ENCODE assay signal across 16 mouse cellular contexts in the genomic region with DNA sequence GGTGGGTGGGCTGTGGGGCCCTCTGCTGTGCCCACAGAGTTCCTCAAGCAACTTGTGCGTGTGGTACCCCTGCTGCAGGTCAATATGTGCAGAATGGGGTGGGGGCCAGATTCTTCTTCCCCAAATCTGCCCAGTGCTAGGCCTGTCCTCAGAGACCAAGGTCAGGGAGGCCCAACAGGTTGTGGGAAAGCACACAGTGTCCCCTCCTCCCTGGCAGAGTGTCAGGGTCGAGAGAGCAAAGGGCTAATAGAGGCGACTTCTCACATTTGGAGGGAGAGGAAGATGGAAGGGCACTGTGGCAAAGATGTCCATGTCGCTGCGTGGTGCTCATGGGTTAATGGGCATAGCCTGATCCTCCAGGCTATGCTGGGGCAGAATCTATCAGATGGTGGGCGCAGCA. TPM values are rescaled to one million over a fixed set of nuclear protein-coding genes. Genes with fewer than 3 reads are reported as not detected.
DNase-seq lines count a peak whose midpoint lies in the region; ATAC-seq and TF ChIP-seq lines count a peak whose summit lies in the region.
"Had no signal": no experiment of that assay in that cellular context is flagged by ENCODE, and none has a peak within 500 bp of the region (broad histone marks: within the 10 kb centered on the region; RNA-seq: fewer than 3 reads in every experiment).

No protein-coding gene starts in this region.

- 80% methylated on average over 6 of the region's 6 CpGs for WGBS in heart, embryonic 12.5 days
- 58% methylated on average over 6 of the region's 6 CpGs for WGBS in kidney, embryonic 15.5 days
- WGBS in embryonic facial prominence, embryonic 14.5 days: 64% methylated on average over 6 of the region's 6 CpGs
- WGBS in limb, embryonic 14.5 days: 76% methylated on average over 6 of the region's 6 CpGs

- no peak for DNase-seq in heart, postnatal 14 days
- no peak for DNase-seq in kidney, postnatal 4 days
- no peak for DNase-seq in embryonic facial prominence, embryonic 14.5 days (ENCODE audit: low spot score)
- DNase-seq in limb, embryonic 14.5 days (ENCODE audit: low spot score): no peak
- DNase-seq in lung, adult 18-20 months: no peak
- DNase-seq: cerebellum, adult 18-20 months; liver, postnatal 0 days; right cerebral cortex, postnatal 25 days; thymus, postnatal 4 days had no signal

- ATAC-seq in heart, embryonic 12.5 days (ENCODE audit: insufficient number of reproducible peaks, low FRiP score): no peak
- ATAC-seq in kidney, embryonic 15.5 days (replicated peaks; ENCODE audit: low FRiP score): no peak; the same call in 1 of the 2 replicates
- ATAC-seq in embryonic facial prominence, embryonic 14.5 days (ENCODE audit: low read depth): no peak
- no peak for ATAC-seq in limb, embryonic 14.5 days (ENCODE audit: low FRiP score, low read depth)
- ATAC-seq: liver, postnatal 0 days had no signal

- H3K4me3 ChIP-seq in heart, embryonic 12.5 days: no peak overlapping the region
- H3K4me3 ChIP-seq in kidney, embryonic 15.5 days (replicated peaks): no peak overlapping the region
- no peak overlapping the region for H3K4me3 ChIP-seq in embryonic facial prominence, embryonic 14.5 days (ENCODE audit: low read depth, low read length)
- H3K4me3 ChIP-seq in limb, embryonic 14.5 days (replicated peaks; ENCODE audit: low read length): no peak overlapping the region

- H3K27me3 ChIP-seq in heart, embryonic 12.5 days (replicated peaks): no peaks in the 10 kb centered on the region
- H3K27me3 ChIP-seq in kidney, embryonic 15.5 days: no peaks in the 10 kb centered on the region
- no peaks in the 10 kb centered on the region for H3K27me3 ChIP-seq in embryonic facial prominence, embryonic 14.5 days (replicated peaks; ENCODE audit: control insufficient read depth, insufficient read depth, low read length)
- H3K27me3 ChIP-seq in limb, embryonic 14.5 days (ENCODE audit: control insufficient read depth, insufficient read depth, low read length): no peaks in the 10 kb centered on the region

- H3K27ac ChIP-seq in heart, embryonic 12.5 days (ENCODE audit: poor library complexity, severe bottlenecking): peak overlapping the region; percentile 26; the same call in 1 of the 2 replicates
- peak overlapping the region; percentile 71; the same call in 1 of the 2 replicates for H3K27ac ChIP-seq in kidney, embryonic 15.5 days
- H3K27ac ChIP-seq in embryonic facial prominence, embryonic 14.5 days (replicated peaks; ENCODE audit: low read depth, low read length): peak overlapping the region; percentile 13
- H3K27ac ChIP-seq in limb, embryonic 14.5 days (replicated peaks; ENCODE audit: low read depth, low read length): peak overlapping the region; percentile 44; the same call in 1 of the 2 replicates

- H3K9me3 ChIP-seq in heart, embryonic 12.5 days (replicated peaks): no peaks in the 10 kb centered on the region
- H3K9me3 ChIP-seq in kidney, embryonic 15.5 days (replicated peaks): no peaks in the 10 kb centered on the region
- no peaks in the 10 kb centered on the region for H3K9me3 ChIP-seq in embryonic facial prominence, embryonic 14.5 days (ENCODE audit: control insufficient read depth, low read length)
- no peaks in the 10 kb centered on the region for H3K9me3 ChIP-seq in limb, embryonic 14.5 days (ENCODE audit: control insufficient read depth, low read length)

- no peak overlapping the region for H3K4me2 ChIP-seq in heart, embryonic 12.5 days
- peak overlapping the region; percentile 16; the same call in 1 of the 2 replicates for H3K4me2 ChIP-seq in kidney, embryonic 15.5 days
- H3K4me2 ChIP-seq in embryonic facial prominence, embryonic 14.5 days (ENCODE audit: low read depth, low read length): no peak overlapping the region
- no peak overlapping the region for H3K4me2 ChIP-seq in limb, embryonic 14.5 days (replicated peaks; ENCODE audit: low read depth, low read length, severe bottlenecking)

- H3K9ac ChIP-seq in heart, embryonic 12.5 days: peak overlapping the region; percentile 39; the same call in 1 of the 2 replicates
- no peak overlapping the region for H3K9ac ChIP-seq in kidney, embryonic 15.5 days
- no peak overlapping the region for H3K9ac ChIP-seq in embryonic facial prominence, embryonic 14.5 days (ENCODE audit: low read depth, low read length)
- peak overlapping the region; percentile 5; the same call in 1 of the 2 replicates for H3K9ac ChIP-seq in limb, embryonic 14.5 days (ENCODE audit: low read depth, low read length, severe bottlenecking)
- H3K9ac ChIP-seq: liver, postnatal 0 days had no signal

- H3K36me3 ChIP-seq in heart, embryonic 12.5 days: no peaks in the 10 kb centered on the region
- H3K36me3 ChIP-seq in kidney, embryonic 15.5 days: 0 out of 2 replicates have a peak, but pooled peaks cover 6% of the 10 kb centered on the region
- no peaks in the 10 kb centered on the region for H3K36me3 ChIP-seq in embryonic facial prominence, embryonic 14.5 days (ENCODE audit: control insufficient read depth, insufficient read depth, low read length)
- H3K36me3 ChIP-seq in limb, embryonic 14.5 days (ENCODE audit: control insufficient read depth, insufficient read depth, low read length): no peaks in the 10 kb centered on the region; the same call in 1 of the 2 replicates

- peaks cover 86% of the 10 kb centered on the region for H3K4me1 ChIP-seq in heart, embryonic 12.5 days (replicated peaks)
- peaks cover 70% of the 10 kb centered on the region for H3K4me1 ChIP-seq in kidney, embryonic 15.5 days
- H3K4me1 ChIP-seq in embryonic facial prominence, embryonic 14.5 days (ENCODE audit: control insufficient read depth, insufficient read depth, low read length): peaks cover 6% of the 10 kb centered on the region; the same call in 1 of the 2 replicates
- peaks cover 17% of the 10 kb centered on the region for H3K4me1 ChIP-seq in limb, embryonic 14.5 days (ENCODE audit: control insufficient read depth, insufficient read depth, low read length)

- no peak for TF ChIP-seq POLR2A in limb, embryonic 14.5 days (IDR thresholded peaks at IDR 0.05; ENCODE audit: borderline replicate concordance, extremely low read depth, insufficient read depth, insufficient read length)

- intact Hi-C loops in heart, postnatal 14 days (cut with DNase I): no loop called here

RNA-seq across cellular contexts. Expression of a gene that starts 7.8 kb away (rescaled TPM):
- polyA plus RNA-seq in heart, embryonic 12.5 days (2016; fragmentation: Nextera tagmentation; extraction: Ambion mirVana): 38.5 and 39.3 TPM in 2 replicates
- 10 to 100 TPM; 42.9 to 44.5 TPM for total RNA-seq in heart, postnatal 14 days (2021)
- 62.1 and 64.8 TPM in 2 replicates for polyA plus RNA-seq in kidney, embryonic 15.5 days (2015; fragmentation: Nextera tagmentation; extraction: Ambion mirVana)
- polyA plus RNA-seq in embryonic facial prominence, embryonic 14.5 days (2014; fragmentation: Nextera tagmentation; extraction: Ambion mirVana): 68.7 and 81.8 TPM in 2 replicates
- 39.3 and 43.5 TPM in 2 replicates for polyA plus RNA-seq in limb, embryonic 14.5 days (2012; rRNA removed)
- polyA plus RNA-seq in limb, embryonic 14.5 days (2014; fragmentation: Nextera tagmentation; extraction: Ambion mirVana): 73.6 and 75.0 TPM in 2 replicates

RNA-seq across cellular contexts. Expression of a gene that starts 40.8 kb away (rescaled TPM):
- 32.1 and 40.9 TPM in 2 replicates for polyA plus RNA-seq in heart, embryonic 12.5 days (2016; fragmentation: Nextera tagmentation; extraction: Ambion mirVana)
- total RNA-seq in heart, postnatal 14 days (2021): 10 to 100 TPM; 55.4 to 55.8 TPM
- polyA plus RNA-seq in kidney, embryonic 15.5 days (2015; fragmentation: Nextera tagmentation; extraction: Ambion mirVana): 47.1 and 49.3 TPM in 2 replicates
- polyA plus RNA-seq in embryonic facial prominence, embryonic 14.5 days (2014; fragmentation: Nextera tagmentation; extraction: Ambion mirVana): 45.1 and 48.1 TPM in 2 replicates
- polyA plus RNA-seq in limb, embryonic 14.5 days (2012; rRNA removed): 32.8 and 36.1 TPM in 2 replicates
- 54.0 and 55.2 TPM in 2 replicates for polyA plus RNA-seq in limb, embryonic 14.5 days (2014; fragmentation: Nextera tagmentation; extraction: Ambion mirVana)

RNA-seq across cellular contexts. Expression of a gene that starts 40.8 kb away (rescaled TPM):
- polyA plus RNA-seq in heart, embryonic 12.5 days (2016; fragmentation: Nextera tagmentation; extraction: Ambion mirVana): 12.0 and 14.0 TPM in 2 replicates
- 10 to 100 TPM; 20.8 to 23.4 TPM for total RNA-seq in heart, postnatal 14 days (2021)
- 13.7 TPM in 2 replicates for polyA plus RNA-seq in kidney, embryonic 15.5 days (2015; fragmentation: Nextera tagmentation; extraction: Ambion mirVana)
- polyA plus RNA-seq in embryonic facial prominence, embryonic 14.5 days (2014; fragmentation: Nextera tagmentation; extraction: Ambion mirVana): 7.2 and 8.9 TPM in 2 replicates
- 10.1 and 11.4 TPM in 2 replicates for polyA plus RNA-seq in limb, embryonic 14.5 days (2012; rRNA removed)
- polyA plus RNA-seq in limb, embryonic 14.5 days (2014; fragmentation: Nextera tagmentation; extraction: Ambion mirVana): 9.1 and 10.6 TPM in 2 replicates

RNA-seq across cellular contexts. Expression of a gene that starts 48.6 kb away (rescaled TPM):
- 0.29 and 0.33 TPM in 2 replicates for polyA plus RNA-seq in heart, embryonic 12.5 days (2016; fragmentation: Nextera tagmentation; extraction: Ambion mirVana)
- total RNA-seq in heart, postnatal 14 days (2021): not detected
- 0.45 TPM in 1 of 2 replicates, not detected in the other for polyA plus RNA-seq in kidney, embryonic 15.5 days (2015; fragmentation: Nextera tagmentation; extraction: Ambion mirVana)
- polyA plus RNA-seq in embryonic facial prominence, embryonic 14.5 days (2014; fragmentation: Nextera tagmentation; extraction: Ambion mirVana): not detected in 2 replicates
- not detected in 2 replicates for polyA plus RNA-seq in limb, embryonic 14.5 days (2012; rRNA removed)
- 0.93 TPM in 1 of 2 replicates, not detected in the other for polyA plus RNA-seq in limb, embryonic 14.5 days (2014; fragmentation: Nextera tagmentation; extraction: Ambion mirVana)
- total RNA-seq: gastrocnemius, adult 18-20 months; heart, postnatal 4 days; megakaryocyte, adult 5-6 weeks; monocyte, adult 5-6 weeks had no signal
- polyA plus RNA-seq: cortical plate, adult 2 months; liver, postnatal 0 days had no signal

Comparison
In these comparisons a context has a peak if more than half of its experiments do, and no peak if none do; other contexts are left out.
1. H3K27ac ChIP-seq: peak in every context shown above with its lines; median percentile 71 in kidney, embryonic 15.5 days; 44 in limb, embryonic 14.5 days; 26 in heart, embryonic 12.5 days; 13 in embryonic facial prominence, embryonic 14.5 days.
2. H3K9ac ChIP-seq: peak in heart, embryonic 12.5 days (single experiment) and limb, embryonic 14.5 days (single experiment); none in kidney, embryonic 15.5 days (single experiment) and embryonic facial prominence, embryonic 14.5 days (single experiment).